Mouse (Mus musculus): Measurements from ENCODE around the gene Scn8a. TPM values are rescaled to one million over a fixed set of nuclear protein-coding genes. Genes with fewer than 3 reads are reported as not detected.

The Scn8a gene
- polyA plus RNA-seq, 1 experiment from 2014 or later: 3.1 TPM

DNA sequence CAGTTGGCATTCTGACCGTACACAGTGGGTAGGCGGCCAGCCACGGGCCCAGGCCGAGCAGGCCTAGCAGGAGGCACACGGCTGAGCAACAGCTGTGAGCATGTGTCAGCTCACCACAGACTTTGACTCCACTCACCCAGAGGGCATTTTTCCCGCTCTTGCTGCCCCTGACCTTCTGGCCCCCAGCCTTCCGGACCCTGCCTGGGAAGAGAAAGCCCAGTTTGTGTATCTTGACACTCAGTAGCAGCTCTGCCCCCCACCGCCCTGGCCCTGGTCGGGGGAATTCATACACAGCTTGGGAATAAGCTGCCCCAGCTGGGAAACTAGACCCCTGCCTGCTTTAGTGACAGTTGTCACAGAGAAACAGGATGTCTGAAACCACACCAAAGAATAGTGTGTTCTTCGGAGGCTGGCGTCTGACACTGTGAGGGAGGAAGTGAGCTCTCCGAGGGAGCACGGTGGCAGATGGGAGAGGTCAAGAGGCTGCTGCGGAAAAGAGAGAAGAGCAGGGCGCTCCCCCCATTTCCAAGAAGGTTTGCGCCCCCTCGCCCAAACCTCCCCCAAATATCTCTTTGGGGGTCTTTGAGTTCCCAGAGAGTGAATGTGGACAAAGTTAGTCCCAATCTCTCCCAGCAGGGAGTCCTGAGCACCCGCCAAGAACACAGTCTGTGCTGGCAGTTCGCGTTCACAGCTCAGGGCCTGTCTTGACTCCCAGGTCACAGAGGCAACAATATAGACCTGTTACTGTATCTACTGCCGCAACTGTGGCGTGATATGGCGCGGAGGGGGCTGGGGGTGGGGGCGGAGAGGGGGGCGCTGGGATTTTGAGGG, 24.4 kb upstream of the Scn8a start:
- Histone ChIP-seq H3K4me1 (no peaks in the 10 kb centered on the region), H3K4me3 (no peak overlapping the region), H3K36me3 (no peaks in the 10 kb centered on the region), H3K4me2 (no peak overlapping the region), H3K9ac (no peak overlapping the region), H3K9me3 (no peaks in the 10 kb centered on the region), H3K27ac (0 out of 2 replicates have a peak overlapping the region, but pooled peaks have one; percentile 24), H3K27me3 (no peaks in the 10 kb centered on the region)
- ATAC-seq (ENCODE audit: insufficient number of reproducible peaks, low FRiP score, low TSS enrichment, low read depth): 0 out of 2 replicates have a peak, but pooled peaks have one; percentile 55
- 57% methylated on average over 26 of the region's 26 CpGs for WGBS

DNA sequence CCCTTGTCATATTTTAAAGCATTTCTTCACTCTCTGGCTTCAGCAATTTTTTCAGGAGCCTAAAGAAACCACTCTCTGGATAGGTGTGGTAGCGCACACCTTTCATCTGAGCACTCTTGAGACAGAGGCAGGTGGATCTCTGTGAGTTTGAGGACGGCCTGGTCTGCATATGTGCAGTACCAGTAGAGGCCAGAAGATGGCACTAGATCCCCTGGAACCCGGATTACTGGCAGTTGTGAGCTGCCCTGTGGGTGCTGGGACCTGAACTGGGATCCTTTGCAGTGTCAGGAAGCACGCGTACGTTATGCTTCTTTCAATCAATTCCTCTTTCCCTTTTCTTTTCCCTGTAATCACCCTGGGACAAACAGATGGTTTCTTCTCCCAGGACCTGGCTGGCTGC, 22.5 kb upstream of the Scn8a start:
- Histone ChIP-seq H3K36me3 (no peaks in the 10 kb centered on the region), H3K9ac (no peak overlapping the region), H3K27me3 (no peaks in the 10 kb centered on the region), H3K4me2 (no peak overlapping the region), H3K4me1 (no peaks in the 10 kb centered on the region), H3K9me3 (no peaks in the 10 kb centered on the region), H3K4me3 (no peak overlapping the region), H3K27ac (no peak overlapping the region)
- 83% methylated on average over 6 of the region's 6 CpGs for WGBS
- no peak for ATAC-seq (ENCODE audit: insufficient number of reproducible peaks, low FRiP score, low TSS enrichment, low read depth)

DNA sequence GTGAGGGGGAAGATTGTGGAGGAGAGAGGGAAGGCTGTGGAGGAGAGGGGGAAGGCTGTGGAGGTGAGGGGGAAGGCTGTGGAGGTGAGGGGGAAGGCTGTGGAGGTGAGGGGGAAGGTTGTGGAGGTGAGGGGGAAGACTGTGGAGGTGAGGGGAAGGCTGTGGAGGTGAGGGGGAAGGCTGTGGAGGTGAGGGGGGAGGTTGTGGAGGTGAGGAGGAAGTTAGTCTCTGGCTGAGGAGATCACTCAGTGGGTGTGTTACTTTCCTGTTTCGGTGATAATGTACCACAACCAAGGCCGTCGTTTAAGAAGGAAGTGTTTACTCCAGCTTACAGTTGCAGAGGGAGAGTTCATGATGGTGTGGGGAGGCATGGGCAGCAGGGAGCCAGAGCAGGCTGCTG, 12.1 kb upstream of the Scn8a start:
- no peak overlapping the region for H3K9ac ChIP-seq
- H3K27ac ChIP-seq: no peak overlapping the region
- no peak overlapping the region for H3K4me2 ChIP-seq
- H3K36me3 ChIP-seq: no peaks in the 10 kb centered on the region
- no peaks in the 10 kb centered on the region for H3K4me1 ChIP-seq
- no peak for ATAC-seq (ENCODE audit: insufficient number of reproducible peaks, low FRiP score, low TSS enrichment, low read depth)
- H3K4me3 ChIP-seq: no peak overlapping the region
- 74% methylated on average over 3 of the region's 3 CpGs for WGBS
- H3K9me3 ChIP-seq: no peaks in the 10 kb centered on the region
- no peaks in the 10 kb centered on the region for H3K27me3 ChIP-seq

GRCm38 (mm10) chr15:100860856-100861255, 8.8 kb upstream of the Scn8a start:
- Histone ChIP-seq H3K36me3 (no peaks in the 10 kb centered on the region), H3K4me1 (no peaks in the 10 kb centered on the region), H3K9me3 (no peaks in the 10 kb centered on the region), H3K27ac (no peak overlapping the region), H3K27me3 (no peaks in the 10 kb centered on the region), H3K9ac (no peak overlapping the region), H3K4me3 (no peak overlapping the region), H3K4me2 (no peak overlapping the region)
- WGBS: 35% methylated on average over 5 of the region's 5 CpGs
- ATAC-seq (ENCODE audit: insufficient number of reproducible peaks, low FRiP score, low TSS enrichment, low read depth): no peak

DNA sequence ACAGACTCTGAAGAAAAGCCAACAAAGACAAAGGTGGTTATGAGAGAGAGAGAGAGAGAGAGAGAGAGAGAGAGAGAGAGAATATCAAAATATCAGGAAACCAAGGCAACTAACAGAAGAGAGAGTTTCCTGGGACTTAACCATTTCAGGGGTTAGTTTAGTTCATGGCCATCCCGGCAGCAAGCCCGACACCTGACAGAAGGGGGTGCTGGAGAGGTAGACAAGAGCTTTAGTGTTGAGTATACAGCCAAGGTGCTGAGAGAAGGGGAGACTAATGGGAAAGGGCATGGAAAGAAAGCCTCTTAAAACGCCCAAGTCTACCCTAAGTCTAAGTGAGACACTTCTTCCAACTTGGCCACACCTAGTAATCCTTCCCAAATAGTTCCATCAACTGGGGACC, 4.1 kb upstream of the Scn8a start:
- H3K27ac ChIP-seq: no peak overlapping the region
- H3K9me3 ChIP-seq: no peaks in the 10 kb centered on the region
- H3K27me3 ChIP-seq: peaks cover 21% of the 10 kb centered on the region
- 50% methylated on average over 3 of the region's 3 CpGs for WGBS
- peaks cover 7% of the 10 kb centered on the region for H3K4me1 ChIP-seq
- no peak overlapping the region for H3K4me2 ChIP-seq
- no peaks in the 10 kb centered on the region for H3K36me3 ChIP-seq
- no peak for ATAC-seq (ENCODE audit: insufficient number of reproducible peaks, low FRiP score, low TSS enrichment, low read depth)
- H3K9ac ChIP-seq: no peak overlapping the region
- H3K4me3 ChIP-seq: no peak overlapping the region

DNA sequence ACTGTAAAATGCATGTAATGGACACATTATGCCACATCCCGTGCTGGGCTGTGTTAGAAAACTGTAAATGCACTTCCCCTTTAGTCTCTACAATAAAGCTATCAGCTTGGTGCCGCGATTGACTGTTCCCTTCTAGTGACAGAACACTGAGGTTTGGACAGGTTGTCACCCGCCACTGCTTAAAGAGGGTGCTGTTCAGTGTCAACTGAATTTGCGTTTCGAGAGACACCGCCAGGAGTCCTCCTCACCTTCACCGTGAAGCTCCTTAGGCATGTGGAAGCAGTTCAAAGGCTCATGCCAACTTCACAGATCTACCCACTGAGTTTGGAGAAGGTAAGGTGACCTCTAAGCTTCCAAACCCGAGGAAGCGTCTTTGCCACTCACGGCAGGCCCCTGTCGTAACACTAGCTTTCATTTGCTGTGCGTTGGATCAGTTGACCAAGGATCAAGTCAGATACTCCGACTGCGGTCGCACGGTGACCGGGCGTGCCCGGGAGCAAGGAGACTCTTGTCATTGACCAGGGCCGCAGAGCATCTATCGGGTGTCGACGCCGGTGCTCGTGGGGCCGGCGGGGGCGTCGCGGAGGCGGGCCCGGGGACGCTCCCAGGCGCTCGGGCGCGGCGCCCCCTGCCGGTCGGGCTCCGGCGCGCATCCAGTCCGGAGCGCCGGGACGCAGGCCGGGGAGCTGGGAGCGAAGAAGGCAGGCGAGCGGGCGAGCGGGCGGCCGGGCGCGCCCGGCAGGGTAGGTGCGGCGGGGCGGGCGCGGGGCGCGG, 530 bp downstream of the Scn8a start:
- peak overlapping the region; percentile 68 for H3K4me3 ChIP-seq
- H3K27me3 ChIP-seq: peaks cover 50% of the 10 kb centered on the region
- H3K27ac ChIP-seq: no peak overlapping the region
- H3K4me2 ChIP-seq: peak overlapping the region; percentile 90
- no peaks in the 10 kb centered on the region for H3K36me3 ChIP-seq
- ATAC-seq (ENCODE audit: insufficient number of reproducible peaks, low FRiP score, low TSS enrichment, low read depth): no peak
- no peak overlapping the region for H3K9ac ChIP-seq
- peaks cover 20% of the 10 kb centered on the region for H3K4me1 ChIP-seq
- no peaks in the 10 kb centered on the region for H3K9me3 ChIP-seq
- 2% methylated on average over 54 of the region's 66 CpGs for WGBS

DNA sequence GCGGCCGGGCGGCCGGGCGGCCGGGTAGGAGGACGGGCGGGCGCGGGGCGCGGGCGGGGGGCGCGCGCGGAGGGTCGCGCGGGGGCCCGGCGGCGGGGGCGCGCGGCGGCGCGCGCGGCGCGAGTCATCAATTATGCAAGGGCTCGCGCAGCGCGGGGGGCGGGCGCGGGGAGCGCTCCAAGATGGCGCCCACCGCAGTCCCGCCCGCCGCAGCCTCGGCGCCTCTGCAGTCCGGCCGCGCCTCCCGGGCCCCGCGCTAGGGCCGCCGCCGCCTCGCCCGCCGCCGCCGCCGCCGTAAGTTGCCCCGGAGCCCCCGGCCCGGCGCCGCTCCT, 1.1 kb downstream of the Scn8a start:
- peak overlapping the region; percentile 68 for H3K4me3 ChIP-seq
- 0% methylated on average over 2 of the region's 69 CpGs for WGBS
- no peaks in the 10 kb centered on the region for H3K36me3 ChIP-seq
- H3K9me3 ChIP-seq: no peaks in the 10 kb centered on the region
- peaks cover 50% of the 10 kb centered on the region for H3K27me3 ChIP-seq
- no peak for ATAC-seq (ENCODE audit: insufficient number of reproducible peaks, low FRiP score, low TSS enrichment, low read depth)
- peak overlapping the region; percentile 90 for H3K4me2 ChIP-seq
- peak overlapping the region; percentile 44; the same call in 1 of the 2 replicates for H3K9ac ChIP-seq
- H3K27ac ChIP-seq: no peak overlapping the region
- H3K4me1 ChIP-seq: peaks cover 20% of the 10 kb centered on the region

DNA sequence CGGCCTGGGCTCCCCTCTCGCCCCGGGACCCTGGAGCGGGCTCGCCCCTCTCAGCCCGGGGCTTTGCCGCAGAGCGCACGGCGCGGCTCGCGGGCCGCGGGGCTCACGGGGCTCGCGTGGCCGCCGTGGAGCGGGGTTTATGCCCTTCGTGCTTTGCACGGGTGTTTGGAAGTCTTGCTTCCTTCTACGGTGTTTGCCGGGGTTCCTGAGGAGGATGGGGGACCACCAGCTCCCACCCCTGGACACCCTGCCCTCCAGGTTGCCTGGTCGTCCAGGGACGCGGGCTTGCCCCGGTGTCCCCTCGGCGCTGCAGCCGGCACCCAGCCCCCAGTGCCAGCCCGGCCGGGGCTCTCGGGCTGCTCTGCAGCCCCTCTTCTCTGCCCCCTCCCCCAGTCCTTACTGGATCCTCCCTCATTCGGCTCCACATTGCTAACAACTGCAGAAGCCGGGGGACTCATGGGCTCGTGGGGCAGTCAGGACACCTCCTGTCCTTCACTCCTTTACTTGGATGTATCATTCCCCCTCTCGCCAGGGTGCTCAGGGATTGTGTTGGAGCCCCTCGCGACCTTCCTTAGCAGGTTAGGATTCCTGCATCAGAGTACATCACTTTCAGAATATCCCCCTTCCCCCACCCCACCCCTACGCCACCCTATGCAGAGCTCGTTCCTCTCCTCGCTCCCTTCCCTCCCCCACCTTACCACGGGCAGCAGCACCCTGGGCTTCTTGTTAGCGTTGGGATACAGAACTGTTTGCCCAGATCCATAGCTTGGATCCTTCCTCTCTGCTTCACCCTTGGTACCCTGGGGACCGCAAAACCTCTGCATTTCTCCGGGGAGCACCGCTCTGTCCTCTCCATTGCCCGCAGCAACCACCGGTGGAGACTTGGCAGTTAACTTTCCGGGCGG, 1.7 kb downstream of the Scn8a start:
- Histone ChIP-seq H3K27ac (no peak overlapping the region), H3K27me3 (peaks cover 53% of the 10 kb centered on the region), H3K4me3 (peak overlapping the region; percentile 68), H3K9ac (peak overlapping the region; percentile 44; the same call in 1 of the 2 replicates), H3K4me1 (peaks cover 20% of the 10 kb centered on the region), H3K9me3 (no peaks in the 10 kb centered on the region), H3K36me3 (no peaks in the 10 kb centered on the region), H3K4me2 (peak overlapping the region; percentile 90)
- ATAC-seq (ENCODE audit: insufficient number of reproducible peaks, low FRiP score, low TSS enrichment, low read depth): no peak
- WGBS: under 1% methylated on average over 51 of the region's 53 CpGs

DNA sequence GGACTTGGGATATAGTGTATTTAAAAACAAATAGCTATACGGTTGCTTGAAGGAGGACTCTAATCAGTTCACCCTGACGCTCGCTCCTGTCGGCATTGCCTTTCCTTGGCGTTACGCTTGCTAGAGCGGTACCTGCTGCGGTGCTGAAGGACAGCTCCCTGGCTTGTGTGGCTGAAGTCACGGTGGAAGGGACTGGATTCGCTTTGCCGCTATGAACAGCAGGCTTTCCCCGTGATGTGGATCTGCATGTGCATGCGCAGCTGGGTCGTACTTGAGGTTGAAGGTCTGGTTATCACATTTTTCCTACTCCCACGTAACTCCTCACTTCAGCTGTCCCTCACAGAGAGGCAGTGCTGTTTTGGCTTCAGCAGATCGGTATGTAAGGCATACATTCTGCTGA, 3.5 kb downstream of the Scn8a start:
- no peak overlapping the region for H3K27ac ChIP-seq
- H3K4me1 ChIP-seq: peaks cover 20% of the 10 kb centered on the region
- H3K27me3 ChIP-seq: peaks cover 50% of the 10 kb centered on the region
- H3K4me3 ChIP-seq: no peak overlapping the region
- no peak overlapping the region for H3K4me2 ChIP-seq
- 5% methylated on average over 16 of the region's 16 CpGs for WGBS
- H3K9me3 ChIP-seq: no peaks in the 10 kb centered on the region
- H3K9ac ChIP-seq: no peak overlapping the region
- H3K36me3 ChIP-seq: no peaks in the 10 kb centered on the region
- no peak for ATAC-seq (ENCODE audit: insufficient number of reproducible peaks, low FRiP score, low TSS enrichment, low read depth)

GRCm38 (mm10) chr15:100879073-100879472, 9.4 kb downstream of the Scn8a start:
- peaks cover 3% of the 10 kb centered on the region; the same call in 1 of the 2 replicates for H3K27me3 ChIP-seq
- no peaks in the 10 kb centered on the region for H3K4me1 ChIP-seq
- no peaks in the 10 kb centered on the region for H3K9me3 ChIP-seq
- H3K4me3 ChIP-seq: no peak overlapping the region
- H3K27ac ChIP-seq: no peak overlapping the region
- ATAC-seq (ENCODE audit: insufficient number of reproducible peaks, low FRiP score, low TSS enrichment, low read depth): no peak
- WGBS: 55% methylated on average over 15 of the region's 15 CpGs
- no peak overlapping the region for H3K9ac ChIP-seq
- no peak overlapping the region for H3K4me2 ChIP-seq
- no peaks in the 10 kb centered on the region for H3K36me3 ChIP-seq

- no peak for ATAC-seq (ENCODE audit: insufficient number of reproducible peaks, low FRiP score, low TSS enrichment, low read depth)
- no peaks in the 10 kb centered on the region for H3K4me1 ChIP-seq
- H3K9me3 ChIP-seq: no peaks in the 10 kb centered on the region
- no peak overlapping the region for H3K4me3 ChIP-seq
- WGBS: 77% methylated on average over 5 of the region's 5 CpGs
- H3K36me3 ChIP-seq: no peaks in the 10 kb centered on the region
- H3K9ac ChIP-seq: no peak overlapping the region
- no peaks in the 10 kb centered on the region for H3K27me3 ChIP-seq
- H3K4me2 ChIP-seq: no peak overlapping the region
- no peak overlapping the region for H3K27ac ChIP-seq
Measured at GRCm38 (mm10) chr15:100881385-100881784, 11.7 kb downstream of the Scn8a start.
